8 mouse cellular contexts compared by ENCODE assay signal in the genomic region with DNA sequence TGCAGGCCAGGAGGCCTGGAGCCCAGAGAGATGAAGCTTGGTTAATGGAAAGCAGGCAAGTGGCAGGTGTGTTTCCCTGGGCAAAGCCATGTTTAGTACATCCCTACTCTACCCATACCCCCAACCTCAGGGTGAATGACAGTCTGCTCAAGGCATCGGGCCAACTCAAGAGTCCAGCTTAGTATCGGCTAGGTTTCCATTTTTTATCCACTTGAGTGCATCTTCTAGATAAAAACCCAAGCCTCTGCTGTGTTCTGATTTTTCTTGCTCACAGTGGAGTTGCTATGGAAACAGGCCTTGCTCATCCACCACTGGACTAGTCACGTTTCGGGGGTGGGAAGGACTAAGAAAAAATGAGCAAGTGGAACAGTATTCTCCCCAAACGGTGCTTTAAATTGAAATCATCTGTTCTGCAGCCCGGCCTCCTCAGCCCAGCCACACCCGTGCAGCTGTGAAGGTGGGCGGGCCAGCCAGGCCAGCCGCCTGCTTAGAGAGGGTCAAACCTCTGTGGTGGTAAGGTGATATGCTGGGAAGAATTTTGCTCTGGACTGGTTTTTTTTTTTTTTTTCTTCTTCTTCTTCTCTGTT.
DNase-seq lines count a peak whose midpoint lies in the region; ATAC-seq and TF ChIP-seq lines count a peak whose summit lies in the region.

No protein-coding gene starts in this region.

- H3K9ac ChIP-seq in hindbrain, embryonic 14.5 days, result no peak overlapping the region
- H3K9ac ChIP-seq in limb, embryonic 15.5 days, result no peak overlapping the region

- WGBS in hindbrain, embryonic 14.5 days, result 30% methylated on average over 9 of the region's 9 CpGs
- WGBS in limb, embryonic 15.5 days, result 23% methylated on average over 9 of the region's 9 CpGs

- ATAC-seq in hindbrain, embryonic 14.5 days (ENCODE audit: low FRiP score), result peak; percentile 72
- peak; percentile 90 for ATAC-seq in limb, embryonic 15.5 days (ENCODE audit: insufficient number of reproducible peaks, low FRiP score, low TSS enrichment, low read depth)

- peak; percentile 18 to 52 for DNase-seq in heart, adult 18-20 months
- DNase-seq in heart, postnatal 4 days, result no peak
- DNase-seq in hindbrain, embryonic 14.5 days (ENCODE audit: low spot score), result peak; percentile 67
- peak; percentile 92 for DNase-seq in telencephalon, adult 2 months (ENCODE audit: low read depth, low spot score)
- no peak for DNase-seq in thymus, adult 18-20 months
- no peak for DNase-seq in kidney, postnatal 14 days

- peaks cover 9% of the 10 kb centered on the region for H3K4me1 ChIP-seq in embryonic fibroblast, embryonic 13.5 days (ENCODE audit: control insufficient read depth, insufficient read depth, low read length)
- peaks cover 14% of the 10 kb centered on the region for H3K4me1 ChIP-seq in hindbrain, embryonic 14.5 days (replicated peaks; ENCODE audit: control insufficient read depth, insufficient read depth, low read length)
- H3K4me1 ChIP-seq in limb, embryonic 15.5 days, result peaks cover 28% of the 10 kb centered on the region

- H3K36me3 ChIP-seq in hindbrain, embryonic 14.5 days (replicated peaks; ENCODE audit: control insufficient read depth, insufficient read depth), result no peaks in the 10 kb centered on the region
- no peaks in the 10 kb centered on the region for H3K36me3 ChIP-seq in limb, embryonic 15.5 days

- H3K4me2 ChIP-seq in hindbrain, embryonic 14.5 days (replicated peaks), result peak overlapping the region; percentile 12; the same call in 1 of the 2 replicates
- H3K4me2 ChIP-seq in limb, embryonic 15.5 days, result no peak overlapping the region

- TF ChIP-seq POLR2A in embryonic fibroblast, embryonic 13.5 days (IDR thresholded peaks at IDR 0.05; ENCODE audit: low read depth, low read length), result no peak

- peak overlapping the region; percentile 21 for H3K27ac ChIP-seq in embryonic fibroblast, embryonic 13.5 days (ENCODE audit: insufficient read depth, low read length)
- H3K27ac ChIP-seq in hindbrain, embryonic 14.5 days, result peak overlapping the region; percentile 82
- peak overlapping the region; percentile 71 for H3K27ac ChIP-seq in limb, embryonic 15.5 days

- TF ChIP-seq CTCF in embryonic fibroblast, embryonic 13.5 days (IDR thresholded peaks at IDR 0.05; ENCODE audit: borderline replicate concordance, insufficient read depth, low read length), result no peak

- H3K9me3 ChIP-seq in hindbrain, embryonic 14.5 days (ENCODE audit: control insufficient read depth, low read length), result no peaks in the 10 kb centered on the region
- H3K9me3 ChIP-seq in limb, embryonic 15.5 days, result no peaks in the 10 kb centered on the region

- no peaks in the 10 kb centered on the region for H3K27me3 ChIP-seq in hindbrain, embryonic 14.5 days (ENCODE audit: control insufficient read depth, insufficient read depth, low read length)
- no peaks in the 10 kb centered on the region for H3K27me3 ChIP-seq in limb, embryonic 15.5 days

- no peak overlapping the region for H3K4me3 ChIP-seq in embryonic fibroblast, embryonic 13.5 days (ENCODE audit: insufficient read depth, low read length)
- H3K4me3 ChIP-seq in hindbrain, embryonic 14.5 days (replicated peaks; ENCODE audit: low read length), result no peak overlapping the region
- H3K4me3 ChIP-seq in limb, embryonic 15.5 days, result no peak overlapping the region

Comparison
In these comparisons a context has a peak if more than half of its experiments do, and no peak if none do; other contexts are left out.
1. DNase-seq: peak in heart, adult 18-20 months (2 of 2), hindbrain, embryonic 14.5 days (single experiment) and telencephalon, adult 2 months (single experiment); none in heart, postnatal 4 days (single experiment), thymus, adult 18-20 months (0 of 2) and kidney, postnatal 14 days (single experiment).
2. H3K27ac ChIP-seq: peak in every context shown above with its lines; median percentile 82 in hindbrain, embryonic 14.5 days; 71 in limb, embryonic 15.5 days; 21 in embryonic fibroblast, embryonic 13.5 days.